Mouse (Mus musculus) heart, postnatal 0 days (tissue): ENCODE data around the gene Ttpal. TPM values are rescaled to one million over a fixed set of nuclear protein-coding genes. Genes with fewer than 3 reads are reported as not detected.

Source experiments
- ATAC-seq: fragments of 200-750 bp; cut with Nextera tagmentation; 2 replicates; pipeline ENCODE4 v1.8.0; 2017; ENCODE audit warnings: low read depth, moderate number of reproducible peaks, moderate library complexity; ENCODE audit not compliant: insufficient read depth
- DNase-seq: peaks from one replicate; pipeline ENCODE4 v3.0.0-alpha.2; 2016; ENCODE audit warnings: low spot score
- H3K27ac ChIP-seq: fragments of 300-500 bp; sonication (generic); 2 replicates; pipeline ENCODE4 v1.5.1; 2014; ENCODE audit warnings: low read depth, mild to moderate bottlenecking
- H3K27me3 ChIP-seq: fragments of 300-500 bp; sonication (generic); 2 replicates; pipeline ENCODE4 v1.6.1; 2014; ENCODE audit warnings: low read length, mixed read lengths; ENCODE audit not compliant: control insufficient read depth, insufficient read depth
- H3K36me3 ChIP-seq: fragments of 300-500 bp; sonication (generic); replicated peaks from 2 replicates; pipeline ENCODE4 v1.6.1; 2014; ENCODE audit warnings: low read length, mixed read lengths; ENCODE audit not compliant: control insufficient read depth, insufficient read depth
- H3K4me1 ChIP-seq: fragments of 300-500 bp; sonication (generic); 2 replicates; pipeline ENCODE4 v1.6.1; 2014; ENCODE audit warnings: antibody characterized with exemption; ENCODE audit not compliant: control insufficient read depth, insufficient read depth
- H3K4me2 ChIP-seq: fragments of 300-500 bp; sonication (generic); 2 replicates; pipeline ENCODE4 v1.6.1; 2014; ENCODE audit warnings: low read depth, mild to moderate bottlenecking, low read length, moderate library complexity
- H3K4me3 ChIP-seq: fragments of 300-500 bp; sonication (generic); 2 replicates; pipeline ENCODE4 v1.5.1; 2014; ENCODE audit warnings: low read depth, low read length
- H3K9ac ChIP-seq: fragments of 300-500 bp; sonication (generic); replicated peaks from 2 replicates; pipeline ENCODE4 v1.6.1; 2014; ENCODE audit warnings: low read depth, low read length, mixed read lengths
- H3K9me3 ChIP-seq: fragments of 300-500 bp; sonication (generic); replicated peaks from 2 replicates; pipeline ENCODE4 v1.6.1; 2016; ENCODE audit warnings: low read length; ENCODE audit not compliant: control insufficient read depth
- CTCF ChIP-seq: IDR thresholded peaks from 2 replicates; pipeline ENCODE4 v1.5.1; 2016; ENCODE audit warnings: antibody characterized with exemption, control low read depth, low read depth
- EP300 ChIP-seq: IDR thresholded peaks from 2 replicates; pipeline ENCODE4 v1.6.1; 2016; ENCODE audit warnings: antibody characterized with exemption, low read depth
- WGBS: fragments of 180-500 bp; shearing (Covaris S2); extraction: QIAGEN DNeasy Blood & Tissue Kit; methylation state at CpG from one replicate; pipeline ENCODE4 v1.1.7; 2014; 5-methylcytosine and 5-hydroxymethylcytosine counted together
- polyA plus RNA-seq: library from polyadenylated mRNA; unstranded; fragments of >200 nt; fragmentation: Nextera tagmentation; extraction: Ambion mirVana; gene quantifications from 2 replicates; pipeline ENCODE4 v1.2.1, GENCODE M21; 2015
- total RNA-seq: library from RNA; depleted of rRNA; stranded (reverse); fragments of >200 nt; gene quantifications from 2 replicates; pipeline ENCODE4 v1.2.3, GENCODE M21; 2014; ENCODE audit warnings: low replicate concordance; rRNA removed

Ttpal gene
- total and polyA plus RNA-seq, 2 experiments from 2014 or later: 8.8 to 58.3 TPM

- Histone ChIP-seq H3K9ac (no peak overlapping the region), H3K9me3 (no peaks in the 10 kb centered on the region), H3K27ac (peak overlapping the region; percentile 27; the same call in 1 of the 2 replicates), H3K4me1 (peaks cover 34% of the 10 kb centered on the region), H3K27me3 (no peaks in the 10 kb centered on the region), H3K4me2 (no peak overlapping the region), H3K4me3 (no peak overlapping the region), H3K36me3 (no peaks in the 10 kb centered on the region; the same call in 1 of the 2 replicates)
- DNase-seq (no peak), ATAC-seq (no peak)
- TF ChIP-seq CTCF (no peak), EP300 (no peak)
- 67% methylated on average over 3 of the region's 3 CpGs for WGBS
Measured at GRCm38 (mm10) chr2:163663930-163664329, 61.8 kb downstream of the Ttpal start.

- no peak overlapping the region for H3K27ac ChIP-seq
- no peaks in the 10 kb centered on the region for H3K9me3 ChIP-seq
- DNase-seq (no peak), ATAC-seq (no peak)
- H3K4me3 ChIP-seq: no peak overlapping the region
- no peaks in the 10 kb centered on the region for H3K27me3 ChIP-seq
- H3K9ac ChIP-seq: no peak overlapping the region
- H3K36me3 ChIP-seq: no peaks in the 10 kb centered on the region; the same call in 1 of the 2 replicates
- H3K4me2 ChIP-seq: no peak overlapping the region
- TF ChIP-seq CTCF (no peak), EP300 (no peak)
- H3K4me1 ChIP-seq: peaks cover 23% of the 10 kb centered on the region
- WGBS: 90% methylated on average over 1 of the region's 1 CpGs
Measured at GRCm38 (mm10) chr2:163667045-163667444, 64.9 kb downstream of the Ttpal start.

Other genes with a start within 250 kb of the Ttpal start
- 215 and 246 TPM in 2 replicates for gene Jph2, start 204.3 kb upstream of the Ttpal start, total RNA-seq
- 47.3 and 61.7 TPM in 2 replicates for gene Jph2, start 204.3 kb upstream of the Ttpal start, polyA plus RNA-seq
- gene Oser1, start 177.6 kb upstream of the Ttpal start, total RNA-seq: 23.8 and 28.9 TPM in 2 replicates
- gene Oser1, start 177.6 kb upstream of the Ttpal start, polyA plus RNA-seq: 41.4 and 45.1 TPM in 2 replicates
- not detected in 2 replicates for gene Gdap1l1, start 163.8 kb upstream of the Ttpal start, total RNA-seq
- gene Gdap1l1, start 163.8 kb upstream of the Ttpal start, polyA plus RNA-seq: 0.10 TPM in 1 of 2 replicates, not detected in the other
- gene Fitm2, start 129.7 kb upstream of the Ttpal start, total RNA-seq: 22.1 and 44.8 TPM in 2 replicates
- gene Fitm2, start 129.7 kb upstream of the Ttpal start, polyA plus RNA-seq: 23.5 and 24.5 TPM in 2 replicates
- gene R3hdml, start 110.0 kb upstream of the Ttpal start, total RNA-seq: not detected in 2 replicates
- gene R3hdml, start 110.0 kb upstream of the Ttpal start, polyA plus RNA-seq: not detected in 2 replicates
- gene Hnf4a, start 95.5 kb upstream of the Ttpal start, total RNA-seq: not detected in 2 replicates
- gene Hnf4a, start 95.5 kb upstream of the Ttpal start, polyA plus RNA-seq: not detected in 2 replicates
- 181 and 193 TPM in 2 replicates for gene Serinc3, start 42.8 kb downstream of the Ttpal start, total RNA-seq
- 61.3 and 62.4 TPM in 2 replicates for gene Serinc3, start 42.8 kb downstream of the Ttpal start, polyA plus RNA-seq
- gene Pkig, start 56.1 kb downstream of the Ttpal start, total RNA-seq: 363 and 431 TPM in 2 replicates
- 495 and 511 TPM in 2 replicates for gene Pkig, start 56.1 kb downstream of the Ttpal start, polyA plus RNA-seq
- 2.4 and 4.1 TPM in 2 replicates for gene Ada, start 147.9 kb downstream of the Ttpal start, total RNA-seq
- gene Ada, start 147.9 kb downstream of the Ttpal start, polyA plus RNA-seq: 1.9 and 2.2 TPM in 2 replicates
- 2.6 TPM in 1 of 2 replicates, not detected in the other for gene Ccn5, start 218.5 kb downstream of the Ttpal start, total RNA-seq
- 1.4 and 2.8 TPM in 2 replicates for gene Ccn5, start 218.5 kb downstream of the Ttpal start, polyA plus RNA-seq